Mouse (Mus musculus) kidney, postnatal 0 days (tissue): ENCODE measurements at regions not wholly inside any gene's neighbourhood (a gene's known extent, or its start where the extent isn't known, plus 50 kb on each side); places are given as distances from the start of the nearest gene placed in this dataset.

Source experiments
- ATAC-seq: fragments of 200-750 bp; cut with Nextera tagmentation; replicated peaks from 2 replicates; pipeline ENCODE4 v1.8.0; 2017; ENCODE audit warnings: low read depth, moderate number of reproducible peaks, moderate TSS enrichment, moderate library complexity; ENCODE audit not compliant: low FRiP score
- DNase-seq: peaks from one replicate; pipeline ENCODE4 v3.0.0-alpha.2; 2016; ENCODE audit warnings: low spot score
- H3K27ac ChIP-seq: fragments of 300-500 bp; sonication (generic); 2 replicates; pipeline ENCODE4 v1.5.1; 2014; ENCODE audit warnings: mild to moderate bottlenecking
- H3K27me3 ChIP-seq: fragments of 300-500 bp; sonication (generic); 2 replicates; pipeline ENCODE4 v1.6.1; 2014; ENCODE audit warnings: low read length, mixed read lengths; ENCODE audit not compliant: insufficient read depth
- H3K36me3 ChIP-seq: fragments of 300-500 bp; sonication (generic); 2 replicates; pipeline ENCODE4 v1.6.1; 2014; ENCODE audit warnings: low read length, mixed read lengths; ENCODE audit not compliant: insufficient read depth
- H3K4me1 ChIP-seq: fragments of 300-500 bp; sonication (generic); replicated peaks from 2 replicates; pipeline ENCODE4 v1.6.1; 2014; ENCODE audit warnings: antibody characterized with exemption, low read length, mixed read lengths; ENCODE audit not compliant: insufficient read depth
- H3K4me2 ChIP-seq: fragments of 300-500 bp; sonication (generic); 2 replicates; pipeline ENCODE4 v1.6.1; 2014; ENCODE audit warnings: mild to moderate bottlenecking, low read length, moderate library complexity, mixed read lengths
- H3K4me3 ChIP-seq: fragments of 300-500 bp; sonication (generic); replicated peaks from 2 replicates; pipeline ENCODE4 v1.5.1; 2014; ENCODE audit warnings: low read depth, low read length
- H3K9ac ChIP-seq: fragments of 300-500 bp; sonication (generic); 2 replicates; pipeline ENCODE4 v1.6.1; 2014; ENCODE audit warnings: low read depth, low read length
- H3K9me3 ChIP-seq: fragments of 300-500 bp; sonication (generic); replicated peaks from 2 replicates; pipeline ENCODE4 v1.6.1; 2016; ENCODE audit warnings: low read length, inconsistent platforms, mixed read lengths
- CTCF ChIP-seq: IDR thresholded peaks from 2 replicates; pipeline ENCODE4 v1.5.1; 2016; ENCODE audit warnings: antibody characterized with exemption, low read depth, mild to moderate bottlenecking, moderate library complexity
- WGBS: fragments of 180-500 bp; shearing (Covaris S2); extraction: QIAGEN DNeasy Blood & Tissue Kit; methylation state at CpG from one replicate; pipeline ENCODE4 v1.1.7; 2014; 5-methylcytosine and 5-hydroxymethylcytosine counted together

DNA sequence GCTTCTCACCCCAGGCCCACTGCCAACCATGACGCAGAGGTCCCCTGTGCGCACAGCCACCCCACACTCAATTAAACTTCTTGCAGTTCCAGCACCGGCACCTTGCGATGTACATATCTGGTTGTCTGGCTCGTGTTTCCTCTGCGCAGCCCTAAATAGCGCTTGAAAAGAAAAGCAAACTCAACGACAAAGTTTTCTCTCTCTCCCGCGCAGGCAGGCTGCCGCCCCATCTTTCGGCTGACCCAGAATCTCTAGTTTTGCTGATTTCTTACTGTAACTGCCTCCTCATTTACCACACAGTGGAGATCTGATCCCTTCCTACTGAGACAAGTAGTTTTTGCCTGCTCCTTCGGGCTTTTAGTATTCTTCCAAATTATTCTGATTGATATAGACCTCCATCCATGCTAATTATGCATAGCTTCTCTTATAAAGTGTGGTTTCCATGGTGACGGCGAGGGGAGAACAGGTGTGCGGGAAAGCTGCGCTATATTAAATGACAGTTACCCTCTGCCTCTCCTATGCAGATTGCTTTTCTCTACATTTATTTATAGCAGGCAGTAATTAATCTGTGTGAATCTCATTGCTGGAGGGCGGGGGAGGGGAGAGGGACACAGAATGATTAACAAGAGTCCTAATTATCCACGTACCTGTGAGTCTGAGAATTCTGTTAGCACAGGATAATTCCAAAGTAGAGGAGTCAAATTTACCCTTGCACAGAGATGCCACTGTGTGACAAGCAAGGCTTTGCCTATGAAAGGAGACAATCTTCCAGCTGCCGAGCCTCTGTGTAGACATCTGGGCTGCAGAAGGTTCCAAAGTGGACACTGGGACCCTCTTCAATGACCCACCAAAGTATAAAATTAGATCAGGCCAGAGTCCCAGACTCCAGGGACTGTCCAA, 200.2 kb downstream of the Pdcd6ip start:
- Histone ChIP-seq H3K36me3 (no peaks in the 10 kb centered on the region), H3K4me3 (no peak overlapping the region), H3K4me2 (no peak overlapping the region), H3K27me3 (no peaks in the 10 kb centered on the region), H3K9ac (no peak overlapping the region), H3K27ac (no peak overlapping the region), H3K4me1 (no peaks in the 10 kb centered on the region), H3K9me3 (no peaks in the 10 kb centered on the region)
- ATAC-seq (no peak), DNase-seq (no peak)
- no peak for TF ChIP-seq CTCF
- WGBS = 60% methylated on average over 20 of the region's 20 CpGs

DNA sequence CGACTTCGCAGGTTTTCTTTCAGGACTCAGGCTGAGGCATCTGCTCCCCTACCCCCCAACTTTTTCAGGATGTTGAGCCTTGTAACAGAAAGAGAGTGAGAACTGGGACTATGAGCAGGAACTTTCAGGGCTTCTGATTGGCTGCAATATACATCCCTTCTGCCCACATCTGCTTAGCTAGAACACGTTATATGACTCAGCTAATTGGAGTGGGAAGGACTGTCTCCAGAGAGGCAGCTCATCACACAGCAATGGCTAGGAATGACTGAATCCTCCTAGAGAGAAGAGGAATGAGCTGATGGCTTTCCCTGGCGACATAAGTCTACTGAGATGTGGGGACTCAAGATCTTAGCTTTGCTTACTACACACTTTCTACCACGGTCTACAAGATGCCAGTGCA, 208.8 kb downstream of the Pdcd6ip start:
- no peak overlapping the region for H3K27ac ChIP-seq
- no peak overlapping the region for H3K4me3 ChIP-seq
- no peaks in the 10 kb centered on the region for H3K9me3 ChIP-seq
- no peaks in the 10 kb centered on the region for H3K36me3 ChIP-seq
- H3K4me2 ChIP-seq = no peak overlapping the region
- H3K27me3 ChIP-seq = no peaks in the 10 kb centered on the region
- H3K9ac ChIP-seq = no peak overlapping the region
- no peak for TF ChIP-seq CTCF
- 74% methylated on average over 5 of the region's 5 CpGs for WGBS
- ATAC-seq = no peak
- no peak for DNase-seq
- H3K4me1 ChIP-seq = no peaks in the 10 kb centered on the region

DNA sequence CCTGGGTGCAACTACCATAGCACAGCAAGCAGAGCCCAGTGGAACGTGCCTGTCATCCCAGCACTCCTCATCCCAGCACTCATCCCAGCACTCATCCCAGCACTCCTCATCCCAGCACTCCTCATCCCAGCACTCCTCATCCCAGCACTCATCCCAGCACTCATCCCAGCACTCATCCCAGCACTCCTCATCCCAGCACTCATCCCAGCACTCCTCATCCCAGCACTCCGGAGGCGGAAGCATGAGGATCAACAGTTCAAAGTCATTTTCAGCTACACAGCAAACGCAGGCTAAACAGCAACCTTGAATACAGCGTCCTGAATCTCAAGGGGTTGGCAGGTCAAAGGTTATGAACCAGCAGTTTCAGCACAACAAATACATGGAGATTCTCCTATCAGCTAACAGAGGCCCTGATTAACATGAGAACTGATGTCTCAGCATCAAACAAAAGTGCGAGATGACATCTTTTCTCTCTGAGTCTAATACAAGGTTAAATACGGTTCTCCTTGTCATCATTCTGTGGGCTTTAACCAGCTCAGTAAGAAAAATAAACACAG, 211.8 kb downstream of the Pdcd6ip start:
- Histone ChIP-seq H3K4me3 (no peak overlapping the region), H3K4me2 (no peak overlapping the region), H3K9me3 (no peaks in the 10 kb centered on the region), H3K27ac (no peak overlapping the region), H3K36me3 (no peaks in the 10 kb centered on the region), H3K4me1 (no peaks in the 10 kb centered on the region), H3K9ac (no peak overlapping the region), H3K27me3 (no peaks in the 10 kb centered on the region)
- no peak for TF ChIP-seq CTCF
- ATAC-seq = no peak
- no peak for DNase-seq
- WGBS = 58% methylated on average over 7 of the region's 7 CpGs

DNA sequence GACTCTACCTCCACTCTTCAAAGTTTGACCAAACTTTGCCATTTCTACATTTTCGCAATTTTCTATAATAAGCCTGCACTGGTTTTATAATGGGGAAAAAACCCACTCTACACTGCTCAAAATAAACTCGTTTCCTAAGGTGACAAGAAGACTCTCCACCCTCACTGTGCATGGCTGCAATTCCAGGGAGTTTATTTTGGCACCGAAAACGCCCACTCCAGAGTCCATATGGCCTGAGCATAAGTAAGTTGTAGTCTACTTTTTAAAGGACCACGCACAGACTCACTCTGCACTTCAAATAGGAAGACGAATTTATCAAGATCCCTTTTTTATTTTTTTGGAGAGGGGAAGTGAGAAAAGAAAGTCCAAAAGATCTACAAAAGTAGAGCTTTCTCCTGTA, 219.4 kb downstream of the Pdcd6ip start:
- H3K9ac ChIP-seq = no peak overlapping the region
- H3K27me3 ChIP-seq = no peaks in the 10 kb centered on the region
- no peaks in the 10 kb centered on the region for H3K9me3 ChIP-seq
- no peak overlapping the region for H3K4me2 ChIP-seq
- DNase-seq (no peak), ATAC-seq (no peak)
- no peak overlapping the region for H3K27ac ChIP-seq
- H3K36me3 ChIP-seq = no peaks in the 10 kb centered on the region
- no peak overlapping the region for H3K4me3 ChIP-seq
- TF ChIP-seq CTCF = no peak
- WGBS = 59% methylated on average over 6 of the region's 6 CpGs
- H3K4me1 ChIP-seq = no peaks in the 10 kb centered on the region

DNA sequence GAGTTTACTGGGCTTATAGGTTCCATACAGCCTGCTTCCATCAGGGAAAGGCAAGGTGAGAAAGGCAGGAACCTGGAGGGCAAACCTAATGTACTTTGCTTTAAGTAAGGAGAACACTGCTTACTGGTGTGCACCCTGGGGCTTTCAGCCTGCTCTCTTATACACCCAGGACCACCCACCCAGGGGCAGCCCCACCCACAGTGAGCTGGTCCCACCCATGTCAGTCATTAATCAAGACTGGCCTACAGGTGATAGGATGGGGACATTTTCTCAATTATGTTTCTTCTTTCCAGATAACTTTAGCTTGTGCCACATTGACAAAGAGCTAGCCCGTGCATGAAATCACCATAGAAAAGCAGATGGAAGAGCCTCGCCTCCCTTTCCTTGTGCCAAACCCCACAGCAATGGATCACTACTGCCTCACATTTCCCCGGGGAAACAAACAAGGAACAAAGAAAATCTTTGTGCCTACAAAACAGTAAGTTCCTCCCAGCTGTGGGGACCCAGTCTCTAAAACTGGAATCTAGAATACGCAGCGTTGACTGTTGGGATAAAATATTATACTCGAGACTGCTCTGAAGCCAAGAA, 221.5 kb downstream of the Pdcd6ip start:
- Histone ChIP-seq H3K27me3 (no peaks in the 10 kb centered on the region), H3K27ac (no peak overlapping the region), H3K4me3 (no peak overlapping the region), H3K4me1 (no peaks in the 10 kb centered on the region), H3K4me2 (no peak overlapping the region), H3K9me3 (no peaks in the 10 kb centered on the region), H3K36me3 (no peaks in the 10 kb centered on the region), H3K9ac (no peak overlapping the region)
- TF ChIP-seq CTCF = no peak
- WGBS = 76% methylated on average over 6 of the region's 6 CpGs
- DNase-seq = no peak
- ATAC-seq = no peak

DNA sequence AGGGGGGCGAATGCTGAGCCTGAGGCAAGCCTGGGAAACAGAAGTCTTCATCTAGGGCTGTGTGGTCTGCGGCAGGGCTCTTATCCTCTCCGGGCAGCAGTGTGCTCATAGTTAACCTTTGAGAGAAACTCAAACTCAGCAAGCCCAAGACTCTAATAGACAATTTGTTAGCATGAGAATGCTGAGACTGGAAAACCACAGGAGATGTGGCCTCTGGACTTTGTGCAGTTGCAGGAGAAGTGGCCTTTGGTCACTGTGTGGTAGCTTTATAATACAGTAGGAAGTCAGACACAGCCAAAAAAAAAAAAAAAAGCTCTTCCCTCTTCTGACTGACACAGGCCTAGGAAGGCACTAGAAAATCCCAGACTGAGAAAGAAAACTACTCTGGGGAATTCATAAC, 228.2 kb downstream of the Pdcd6ip start:
- ATAC-seq = peak; percentile 78
- peak; percentile 10 for DNase-seq
- no peak overlapping the region for H3K4me2 ChIP-seq
- no peak overlapping the region for H3K27ac ChIP-seq
- H3K9me3 ChIP-seq = no peaks in the 10 kb centered on the region
- H3K9ac ChIP-seq = no peak overlapping the region
- H3K27me3 ChIP-seq = no peaks in the 10 kb centered on the region
- H3K36me3 ChIP-seq = no peaks in the 10 kb centered on the region
- WGBS = 82% methylated on average over 3 of the region's 3 CpGs
- TF ChIP-seq CTCF = no peak
- H3K4me1 ChIP-seq = no peaks in the 10 kb centered on the region
- no peak overlapping the region for H3K4me3 ChIP-seq
